Mouse (Mus musculus) liver, embryonic 15.5 days (tissue): ENCODE data around the gene Gm7324. TPM values are rescaled to one million over a fixed set of nuclear protein-coding genes. Genes with fewer than 3 reads are reported as not detected.
"Not testable (repeated sequence)": the region's sequence is repeated elsewhere in the genome, so short reads cannot be mapped to it uniquely, and the experiment has no call there.

ENCODE experiments used
- ATAC-seq: fragments of 200-750 bp; cut with Nextera tagmentation; 2 replicates; pipeline ENCODE4 v1.8.0; 2017; ENCODE audit warnings: moderate number of reproducible peaks, mild to moderate bottlenecking, moderate library complexity; ENCODE audit not compliant: insufficient read depth
- H3K27ac ChIP-seq: fragments of 300-500 bp; sonication (generic); replicated peaks from 2 replicates; pipeline ENCODE4 v1.5.1; 2015; ENCODE audit warnings: mild to moderate bottlenecking, inconsistent platforms
- H3K27me3 ChIP-seq: fragments of 300-500 bp; sonication (generic); 2 replicates; pipeline ENCODE4 v1.6.1; 2015; ENCODE audit warnings: mild to moderate bottlenecking, inconsistent platforms
- H3K36me3 ChIP-seq: fragments of 300-500 bp; sonication (generic); replicated peaks from 2 replicates; pipeline ENCODE4 v1.6.1; 2015; ENCODE audit warnings: moderate library complexity, mild to moderate bottlenecking, inconsistent platforms
- H3K4me1 ChIP-seq: fragments of 300-500 bp; sonication (generic); replicated peaks from 2 replicates; pipeline ENCODE4 v1.6.1; 2015; ENCODE audit warnings: inconsistent platforms
- H3K4me2 ChIP-seq: fragments of 300-500 bp; sonication (generic); 2 replicates; pipeline ENCODE4 v1.6.1; 2015; ENCODE audit warnings: moderate library complexity, mild to moderate bottlenecking, inconsistent platforms
- H3K4me3 ChIP-seq: fragments of 300-500 bp; sonication (generic); replicated peaks from 2 replicates; pipeline ENCODE4 v1.5.1; 2015; ENCODE audit warnings: mild to moderate bottlenecking, inconsistent platforms
- H3K9ac ChIP-seq: fragments of 300-500 bp; sonication (generic); 2 replicates; pipeline ENCODE4 v1.6.1; 2015; ENCODE audit warnings: moderate library complexity, mild to moderate bottlenecking, inconsistent platforms
- H3K9me3 ChIP-seq: fragments of 300-500 bp; sonication (generic); replicated peaks from 2 replicates; pipeline ENCODE4 v1.6.1; 2016; ENCODE audit warnings: inconsistent platforms
- WGBS: fragments of 180-500 bp; shearing (Covaris S2); methylation state at CpG from one replicate; pipeline ENCODE4 v1.1.7; 2015; ENCODE audit warnings: mixed read lengths; ENCODE audit not compliant: insufficient replicate concordance; 5-methylcytosine and 5-hydroxymethylcytosine counted together
- polyA plus RNA-seq: library from polyadenylated mRNA; unstranded; fragments of >200 nt; fragmentation: Nextera tagmentation; extraction: Ambion mirVana; gene quantifications from 2 replicates; pipeline ENCODE4 v1.2.1, GENCODE M21; 2015

Gm7324 gene
- polyA plus RNA-seq: 0.30 and 0.31 TPM in 2 replicates

DNA sequence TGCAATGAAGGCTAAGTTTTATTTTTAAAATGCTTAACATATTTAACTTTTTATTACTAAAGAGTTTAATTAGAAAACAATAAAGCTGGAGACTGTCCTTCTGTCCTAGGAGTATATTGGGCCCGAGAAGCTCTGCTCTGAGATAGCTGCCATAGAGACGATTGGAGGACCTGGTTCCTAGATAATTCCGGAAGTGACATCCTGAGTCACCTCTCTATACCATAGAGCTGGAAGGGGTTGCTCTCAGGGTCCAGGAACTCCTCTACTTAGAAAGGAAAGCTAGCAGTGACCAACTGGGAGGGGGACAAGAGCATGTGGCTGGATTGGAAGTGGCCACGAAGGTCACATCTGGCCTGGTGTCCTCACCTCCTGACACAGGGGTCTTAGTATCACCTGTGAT is at the start of gene Gm7324:
Gene Gm7324 (plus strand): TSS at position 208 of the 400 bp plus-strand sequence.
- ATAC-seq, H3K9me3 ChIP-seq, H3K36me3 ChIP-seq, H3K27ac ChIP-seq, H3K4me3 ChIP-seq, H3K4me2 ChIP-seq, H3K27me3 ChIP-seq, H3K9ac ChIP-seq, H3K4me1 ChIP-seq: not testable (repeated sequence)
- 60% methylated on average over 4 of the region's 4 CpGs for WGBS

DNA sequence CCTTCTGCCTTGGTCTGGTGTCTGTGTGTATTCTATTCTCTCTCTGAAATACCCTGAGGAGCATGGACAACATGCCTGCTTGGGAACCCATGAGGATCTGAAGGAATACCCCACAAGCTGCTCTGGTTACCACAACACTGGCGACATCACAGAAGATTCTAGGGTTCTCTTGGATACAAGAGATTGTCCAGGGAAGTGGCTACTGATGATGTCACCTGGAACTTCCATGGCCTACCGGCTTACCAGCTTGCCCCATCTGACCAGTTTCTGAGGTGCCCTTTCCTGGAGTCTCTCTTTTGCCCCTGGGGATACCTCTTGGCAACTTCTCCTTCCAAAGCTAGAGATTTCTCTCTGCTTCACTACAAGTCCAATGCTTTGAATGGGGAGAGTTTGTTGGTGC is 20.5 kb upstream of the Gm7324 start, which contains the start of gene Gm8165:
Gene Gm8165 (minus strand): TSS at position 101 of the 400 bp plus-strand sequence.
- not testable (repeated sequence) for H3K27ac ChIP-seq, H3K27me3 ChIP-seq, H3K4me3 ChIP-seq, H3K4me1 ChIP-seq, H3K9ac ChIP-seq, H3K36me3 ChIP-seq, H3K4me2 ChIP-seq, ATAC-seq, H3K9me3 ChIP-seq
- 44% methylated on average over 1 of the region's 2 CpGs for WGBS

GRCm38 (mm10) chr14:43727385-43727784 is 29.8 kb downstream of the Gm7324 start, which contains the start of gene Gm16506:
TSS of gene Gm16506 (minus strand) at chr14:43727485.
- not testable (repeated sequence) for H3K4me3 ChIP-seq, H3K9me3 ChIP-seq, H3K4me1 ChIP-seq, ATAC-seq, H3K27ac ChIP-seq, H3K9ac ChIP-seq, H3K4me2 ChIP-seq, H3K36me3 ChIP-seq, H3K27me3 ChIP-seq
- WGBS: 78% methylated on average over 3 of the region's 3 CpGs

- WGBS: 56% methylated on average over 4 of the region's 4 CpGs
Observed at GRCm38 (mm10) chr14:43747566-43747965, 49.9 kb downstream of the Gm7324 start, which contains the start of gene Gm6526. TSS of gene Gm6526 (plus strand) at chr14:43747866.

More at GRCm38 (mm10) chr14:43747566-43747965, 49.9 kb downstream of the Gm7324 start, which contains the start of gene Gm6526:
- not testable (repeated sequence) for H3K4me2 ChIP-seq, H3K36me3 ChIP-seq, H3K9me3 ChIP-seq, H3K9ac ChIP-seq, H3K27ac ChIP-seq, H3K4me3 ChIP-seq, ATAC-seq, H3K27me3 ChIP-seq, H3K4me1 ChIP-seq

Other genes with a start within 250 kb of the Gm7324 start
- gene Gm5799, start 154.3 kb upstream of the Gm7324 start, polyA plus RNA-seq: not detected in 2 replicates
- not detected in 2 replicates for gene Gm17654, start 118.7 kb upstream of the Gm7324 start, polyA plus RNA-seq
- gene Gm10375, start 89.8 kb upstream of the Gm7324 start, polyA plus RNA-seq: not detected in 2 replicates
- gene Gm8165, start 20.6 kb upstream of the Gm7324 start, polyA plus RNA-seq: not detected in 2 replicates
- gene Gm16506, start 29.7 kb downstream of the Gm7324 start, polyA plus RNA-seq: not detected in 2 replicates
- not detected in 2 replicates for gene Gm6526, start 50.0 kb downstream of the Gm7324 start, polyA plus RNA-seq
- not detected in 2 replicates for gene Gm8180, start 86.9 kb downstream of the Gm7324 start, polyA plus RNA-seq
- gene Ear1, start 177.7 kb downstream of the Gm7324 start, polyA plus RNA-seq: 7.1 and 12.1 TPM in 2 replicates
- gene Ear10, start 225.7 kb downstream of the Gm7324 start, polyA plus RNA-seq: not detected in 2 replicates
- gene Gm8113, start 227.6 kb downstream of the Gm7324 start, polyA plus RNA-seq: 5.6 and 6.7 TPM in 2 replicates